Mouse (Mus musculus): Measurements from ENCODE around the gene Hoxd1.

DNA sequence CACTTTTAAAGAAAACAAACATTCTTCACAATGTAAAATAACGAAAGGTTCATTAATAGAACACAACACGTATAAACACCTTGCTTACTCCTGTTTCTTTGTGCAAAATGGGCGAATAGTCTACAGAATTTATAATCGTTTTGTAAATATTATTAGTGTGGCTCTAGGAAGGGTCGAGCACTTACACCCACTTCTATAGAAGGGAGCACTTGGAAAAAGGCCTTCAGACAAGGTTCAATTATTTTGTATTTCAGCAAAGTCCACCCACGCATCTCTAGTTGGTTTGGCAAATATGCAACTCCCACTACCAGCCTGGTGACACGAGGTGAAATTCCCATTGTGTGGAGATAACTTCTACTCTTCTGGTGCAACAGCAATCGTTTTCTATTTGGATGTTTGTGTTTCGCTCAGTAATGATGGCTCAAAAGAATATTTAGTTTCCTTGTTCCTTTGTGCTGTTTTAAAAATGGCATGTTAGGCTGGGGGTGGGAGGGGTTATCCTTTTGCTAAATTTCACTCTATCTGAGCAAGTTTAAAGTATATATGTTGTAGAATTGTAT, 14.3 kb upstream of the Hoxd1 start:
- TF ChIP-seq CTCF (IDR thresholded peaks at IDR 0.05; ENCODE audit: extremely low read depth, insufficient read length, insufficient replicate concordance, low read depth, low read length) (no peak), POLR2A (IDR thresholded peaks at IDR 0.05; ENCODE audit: low read depth, low read length) (no peak)
